In the genomic region with DNA sequence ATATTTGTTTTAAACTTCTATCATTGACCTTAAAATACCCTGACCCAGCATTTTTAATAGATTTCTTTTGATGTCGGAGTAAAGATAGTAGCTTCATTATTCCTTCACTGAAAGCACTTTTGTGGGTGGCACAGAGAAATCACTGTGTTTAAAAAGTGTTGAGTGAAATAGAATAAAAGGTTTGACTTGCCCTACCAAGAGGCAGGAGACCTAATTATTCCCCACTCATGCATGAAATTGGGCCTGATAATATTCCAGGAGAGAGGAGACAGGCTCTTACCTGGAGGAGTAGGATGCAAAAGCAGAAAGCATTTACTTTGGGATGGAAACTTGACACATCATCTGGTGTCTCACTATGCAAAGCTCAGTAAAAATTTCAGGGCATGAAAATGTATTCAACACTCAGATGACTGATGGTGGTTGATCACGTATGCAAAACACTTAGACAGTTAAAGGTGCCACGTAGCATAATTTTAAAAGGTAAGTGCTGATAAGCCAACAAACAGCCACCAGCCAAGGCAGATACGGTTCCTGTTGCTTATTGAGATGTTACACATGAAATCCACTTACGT, we compare ENCODE assay signal across 21 mouse cellular contexts.
"Had no signal": no experiment of that assay in that cellular context is flagged by ENCODE, and none has a peak within 500 bp of the region (broad histone marks: within the 10 kb centered on the region; RNA-seq: fewer than 3 reads in every experiment).

No protein-coding gene starts in this region.

- H3K9ac ChIP-seq: limb, embryonic 12.5 days; limb, embryonic 15.5 days; liver, embryonic 14.5 days; liver, postnatal 0 days; lung, embryonic 14.5 days; neural tube, embryonic 12.5 days; neural tube, embryonic 15.5 days had no signal

- H3K27ac ChIP-seq: kidney, postnatal 0 days; limb, embryonic 12.5 days; limb, embryonic 15.5 days; liver, embryonic 14.5 days; neural tube, embryonic 12.5 days; neural tube, embryonic 15.5 days; stomach, postnatal 0 days had no signal

- ATAC-seq: intestine, embryonic 16.5 days; liver, postnatal 0 days had no signal

- DNase-seq: kidney, adult 18-20 months; kidney, adult 9 months; kidney, postnatal 36 days; layer of hippocampus, postnatal 36 days; left cerebral cortex, postnatal 4 days; liver, postnatal 0 days; lung, embryonic 14.5 days; lung, postnatal 14 days; lung, postnatal 4 days; midbrain, embryonic 14.5 days; thymus, postnatal 25 days had no signal

- H3K4me1 ChIP-seq: limb, embryonic 15.5 days; neural tube, embryonic 12.5 days had no signal

- H3K9me3 ChIP-seq: limb, embryonic 12.5 days; limb, embryonic 15.5 days; neural tube, embryonic 12.5 days; neural tube, embryonic 15.5 days had no signal

- H3K36me3 ChIP-seq: limb, embryonic 12.5 days; limb, embryonic 15.5 days; neural tube, embryonic 12.5 days; neural tube, embryonic 15.5 days had no signal

- H3K4me2 ChIP-seq: limb, embryonic 12.5 days; limb, embryonic 15.5 days; liver, embryonic 11.5 days; lung, embryonic 14.5 days; midbrain, embryonic 11.5 days; neural tube, embryonic 12.5 days; neural tube, embryonic 15.5 days had no signal

- H3K27me3 ChIP-seq: limb, embryonic 12.5 days; limb, embryonic 15.5 days; neural tube, embryonic 12.5 days; neural tube, embryonic 15.5 days had no signal

- H3K4me3 ChIP-seq: limb, embryonic 12.5 days; limb, embryonic 15.5 days; neural tube, embryonic 12.5 days; neural tube, embryonic 15.5 days had no signal
